Mouse (Mus musculus): ENCODE data around the gene Cfap126.

GRCm38 (mm10) chr1:171157965-171158364 lies 44.2 kb downstream of the Cfap126 start:
- TF ChIP-seq POLR2A (IDR thresholded peaks at IDR 0.05; ENCODE audit: control insufficient read depth, extremely low read depth, insufficient read depth, low read length, poor library complexity) (no peak), CTCF (IDR thresholded peaks at IDR 0.05; ENCODE audit: borderline replicate concordance, control insufficient read depth, extremely low read depth, insufficient read depth, low read length, poor library complexity) (no peak)
